Mouse (Mus musculus) midbrain, embryonic 12.5 days (tissue): Measurements from ENCODE around the gene Grwd1. TPM values are rescaled to one million over a fixed set of nuclear protein-coding genes. Genes with fewer than 3 reads are reported as not detected.

Source experiments
- ATAC-seq: fragments of 200-750 bp; cut with Nextera tagmentation; 2 replicates; pipeline ENCODE4 v1.8.0; 2017; ENCODE audit warnings: low read depth, moderate TSS enrichment, moderate library complexity; ENCODE audit not compliant: low FRiP score
- H3K27ac ChIP-seq: fragments of 300-500 bp; sonication (generic); replicated peaks from 2 replicates; pipeline ENCODE4 v1.5.1; 2016; ENCODE audit warnings: mild to moderate bottlenecking
- H3K27me3 ChIP-seq: fragments of 300-500 bp; sonication (generic); 2 replicates; pipeline ENCODE4 v1.6.1; 2016; ENCODE audit warnings: mild to moderate bottlenecking
- H3K36me3 ChIP-seq: fragments of 300-500 bp; sonication (generic); 2 replicates; pipeline ENCODE4 v1.6.1; 2016
- H3K4me1 ChIP-seq: fragments of 300-500 bp; sonication (generic); 2 replicates; pipeline ENCODE4 v1.6.1; 2016
- H3K4me2 ChIP-seq: fragments of 300-500 bp; sonication (generic); replicated peaks from 2 replicates; pipeline ENCODE4 v1.6.1; 2016; ENCODE audit warnings: mild to moderate bottlenecking, moderate library complexity
- H3K4me3 ChIP-seq: fragments of 300-500 bp; sonication (generic); 2 replicates; pipeline ENCODE4 v1.5.1; 2016; ENCODE audit warnings: mild to moderate bottlenecking
- H3K9ac ChIP-seq: fragments of 300-500 bp; sonication (generic); replicated peaks from 2 replicates; pipeline ENCODE4 v1.6.1; 2016; ENCODE audit warnings: mild to moderate bottlenecking, moderate library complexity
- H3K9me3 ChIP-seq: fragments of 300-500 bp; sonication (generic); 2 replicates; pipeline ENCODE4 v1.6.1; 2016; ENCODE audit warnings: mild to moderate bottlenecking
- WGBS: fragments of 180-500 bp; shearing (Covaris S2); methylation state at CpG from one replicate; pipeline ENCODE4 v1.1.7; 2016; 5-methylcytosine and 5-hydroxymethylcytosine counted together
- polyA plus RNA-seq: library from polyadenylated mRNA; unstranded; fragments of >200 nt; fragmentation: Nextera tagmentation; extraction: Ambion mirVana; gene quantifications from 2 replicates; pipeline ENCODE4 v1.2.1, GENCODE M21; 2016

Grwd1 gene
- polyA plus RNA-seq, 1 experiment from 2014 or later, result 50.2 TPM

GRCm38 (mm10) chr7:45796950-45797349, 33.8 kb downstream of the Grwd1 start:
- 39% methylated on average over 6 of the region's 6 CpGs for WGBS
- Histone ChIP-seq H3K4me3 (peak overlapping the region; percentile 38; the same call in 1 of the 2 replicates), H3K27me3 (peaks cover 62% of the 10 kb centered on the region), H3K4me1 (peaks cover 31% of the 10 kb centered on the region), H3K9ac (peak overlapping the region; percentile 44; the same call in 1 of the 2 replicates), H3K36me3 (peaks cover 64% of the 10 kb centered on the region), H3K27ac (no peak overlapping the region), H3K4me2 (peak overlapping the region; percentile 60; the same call in 1 of the 2 replicates), H3K9me3 (no peaks in the 10 kb centered on the region)
- ATAC-seq, result no peak

GRCm38 (mm10) chr7:45794971-45795370, 35.8 kb downstream of the Grwd1 start:
- ATAC-seq, result no peak
- peaks cover 73% of the 10 kb centered on the region for H3K36me3 ChIP-seq

GRCm38 (mm10) chr7:45793969-45794585, 36.7 kb downstream of the Grwd1 start:
- no peaks in the 10 kb centered on the region for H3K9me3 ChIP-seq
- peaks cover 79% of the 10 kb centered on the region for H3K36me3 ChIP-seq
- ATAC-seq, result no peak
- no peak overlapping the region for H3K4me2 ChIP-seq
- H3K27ac ChIP-seq, result no peak overlapping the region
- H3K9ac ChIP-seq, result no peak overlapping the region
- H3K27me3 ChIP-seq, result peaks cover 50% of the 10 kb centered on the region
- 89% methylated on average over 30 of the region's 44 CpGs for WGBS
- peaks cover 24% of the 10 kb centered on the region for H3K4me1 ChIP-seq
- no peak overlapping the region for H3K4me3 ChIP-seq

More at GRCm38 (mm10) chr7:45794971-45795370, 35.8 kb downstream of the Grwd1 start:
- H3K27ac ChIP-seq, result no peak overlapping the region
- no peak overlapping the region for H3K4me3 ChIP-seq
- H3K4me1 ChIP-seq, result peaks cover 24% of the 10 kb centered on the region
- no peak overlapping the region for H3K4me2 ChIP-seq
- H3K9me3 ChIP-seq, result no peaks in the 10 kb centered on the region
- H3K9ac ChIP-seq, result no peak overlapping the region
- H3K27me3 ChIP-seq, result peaks cover 55% of the 10 kb centered on the region
- WGBS, result 95% methylated on average over 29 of the region's 29 CpGs

- Histone ChIP-seq H3K4me2 (no peak overlapping the region), H3K27ac (no peak overlapping the region), H3K36me3 (peaks cover 87% of the 10 kb centered on the region), H3K9me3 (no peaks in the 10 kb centered on the region), H3K27me3 (peaks cover 42% of the 10 kb centered on the region), H3K9ac (no peak overlapping the region), H3K4me1 (peaks cover 15% of the 10 kb centered on the region), H3K4me3 (no peak overlapping the region)
- ATAC-seq, result no peak
- WGBS, result 85% methylated on average over 24 of the region's 24 CpGs
Observed at GRCm38 (mm10) chr7:45793240-45793639, 37.5 kb downstream of the Grwd1 start.

GRCm38 (mm10) chr7:45791756-45792490, 38.8 kb downstream of the Grwd1 start:
- H3K4me1 ChIP-seq, result peaks cover 10% of the 10 kb centered on the region
- no peak overlapping the region for H3K4me3 ChIP-seq
- ATAC-seq, result no peak
- H3K36me3 ChIP-seq, result peaks cover 97% of the 10 kb centered on the region
- no peak overlapping the region for H3K4me2 ChIP-seq
- H3K27me3 ChIP-seq, result peaks cover 29% of the 10 kb centered on the region
- H3K9ac ChIP-seq, result no peak overlapping the region
- 72% methylated on average over 17 of the region's 17 CpGs for WGBS
- H3K9me3 ChIP-seq, result no peaks in the 10 kb centered on the region
- H3K27ac ChIP-seq, result no peak overlapping the region

GRCm38 (mm10) chr7:45790721-45791120, 40.0 kb downstream of the Grwd1 start:
- Histone ChIP-seq H3K4me3 (no peak overlapping the region), H3K36me3 (peaks cover 86% of the 10 kb centered on the region), H3K27ac (no peak overlapping the region), H3K9ac (no peak overlapping the region), H3K4me1 (peaks cover 17% of the 10 kb centered on the region), H3K9me3 (no peaks in the 10 kb centered on the region), H3K27me3 (peaks cover 17% of the 10 kb centered on the region), H3K4me2 (no peak overlapping the region)
- no peak for ATAC-seq
- WGBS, result 88% methylated on average over 6 of the region's 6 CpGs

- 86% methylated on average over 22 of the region's 22 CpGs for WGBS
- peak overlapping the region; percentile 73 for H3K4me2 ChIP-seq
- no peak for ATAC-seq
- H3K4me3 ChIP-seq, result peak overlapping the region; percentile 87
- H3K36me3 ChIP-seq, result peaks cover 55% of the 10 kb centered on the region
- H3K27me3 ChIP-seq, result peaks cover 6% of the 10 kb centered on the region; the same call in 1 of the 2 replicates
- H3K4me1 ChIP-seq, result peaks cover 28% of the 10 kb centered on the region
- H3K9ac ChIP-seq, result no peak overlapping the region
- H3K27ac ChIP-seq, result no peak overlapping the region
- no peaks in the 10 kb centered on the region for H3K9me3 ChIP-seq
Observed at GRCm38 (mm10) chr7:45787642-45788041, 43.1 kb downstream of the Grwd1 start.

- peaks cover 8% of the 10 kb centered on the region; the same call in 1 of the 2 replicates for H3K27me3 ChIP-seq
- ATAC-seq, result peak; percentile 17
- H3K9me3 ChIP-seq, result no peaks in the 10 kb centered on the region
- peak overlapping the region; percentile 95 for H3K9ac ChIP-seq
- peak overlapping the region; percentile 73 for H3K4me2 ChIP-seq
- WGBS, result 7% methylated on average over 17 of the region's 17 CpGs
- H3K4me1 ChIP-seq, result peaks cover 28% of the 10 kb centered on the region
- peaks cover 47% of the 10 kb centered on the region for H3K36me3 ChIP-seq
- peak overlapping the region; percentile 93; the same call in 1 of the 2 replicates for H3K27ac ChIP-seq
- peak overlapping the region; percentile 87 for H3K4me3 ChIP-seq
Observed at GRCm38 (mm10) chr7:45786661-45787413, 43.9 kb downstream of the Grwd1 start.

GRCm38 (mm10) chr7:45786136-45786578, 44.6 kb downstream of the Grwd1 start:
- Histone ChIP-seq H3K4me2 (peak overlapping the region; percentile 73), H3K4me3 (peak overlapping the region; percentile 87), H3K9ac (peak overlapping the region; percentile 95), H3K36me3 (peaks cover 40% of the 10 kb centered on the region), H3K9me3 (no peaks in the 10 kb centered on the region), H3K4me1 (peaks cover 28% of the 10 kb centered on the region), H3K27me3 (peaks cover 9% of the 10 kb centered on the region; the same call in 1 of the 2 replicates), H3K27ac (peak overlapping the region; percentile 93)
- WGBS, result under 1% methylated on average over 14 of the region's 14 CpGs
- peak; percentile 64 for ATAC-seq

- peak; percentile 47 for ATAC-seq
- Histone ChIP-seq H3K4me1 (peaks cover 28% of the 10 kb centered on the region), H3K9ac (peak overlapping the region; percentile 95), H3K9me3 (no peaks in the 10 kb centered on the region), H3K27ac (peak overlapping the region; percentile 93), H3K27me3 (peaks cover 15% of the 10 kb centered on the region; the same call in 1 of the 2 replicates), H3K4me3 (peak overlapping the region; percentile 87), H3K4me2 (peak overlapping the region; percentile 73), H3K36me3 (peaks cover 34% of the 10 kb centered on the region)
- WGBS, result under 1% methylated on average over 37 of the region's 42 CpGs
Observed at GRCm38 (mm10) chr7:45785388-45786135, 45.2 kb downstream of the Grwd1 start.
